In the genomic region with DNA sequence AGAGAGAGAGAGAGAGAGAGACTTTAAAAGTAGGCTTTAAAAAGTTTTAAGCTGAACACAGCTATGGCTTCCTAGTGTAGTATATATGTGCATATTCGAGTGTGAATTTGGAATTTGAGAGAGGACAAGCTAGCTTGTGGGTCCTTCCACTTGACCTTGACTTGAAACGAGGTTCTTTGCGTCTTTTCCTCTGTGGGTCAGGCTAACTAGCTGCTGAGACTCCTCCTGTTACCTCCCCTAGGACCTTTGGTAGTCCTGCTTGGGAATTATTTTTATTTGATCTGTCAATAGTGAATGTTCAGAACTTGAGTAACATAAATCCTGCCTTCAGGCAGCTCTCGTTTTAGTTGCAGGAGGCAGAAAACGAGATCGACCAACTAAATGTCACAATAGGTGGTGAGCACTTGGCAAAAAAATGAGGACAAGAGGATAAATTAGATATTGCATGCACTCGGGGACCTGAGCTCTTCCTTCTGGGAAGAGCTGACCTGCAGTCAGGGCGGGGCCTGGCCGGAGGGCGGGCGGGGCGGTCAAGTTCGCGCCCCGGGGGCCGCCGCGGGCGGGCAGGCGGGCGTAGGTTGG, we compare ENCODE assay signal across 8 mouse cellular contexts. TPM values are rescaled to one million over a fixed set of nuclear protein-coding genes. Genes with fewer than 3 reads are reported as not detected.
DNase-seq lines count a peak whose midpoint lies in the region; ATAC-seq and TF ChIP-seq lines count a peak whose summit lies in the region.

No protein-coding gene starts in this region.

- H3K27me3 ChIP-seq in heart, embryonic 12.5 days (replicated peaks) = no peaks in the 10 kb centered on the region
- H3K27me3 ChIP-seq in forebrain, embryonic 14.5 days (replicated peaks; ENCODE audit: control insufficient read depth, insufficient read depth, low read length) = no peaks in the 10 kb centered on the region
- no peaks in the 10 kb centered on the region for H3K27me3 ChIP-seq in liver, embryonic 16.5 days (ENCODE audit: control insufficient read depth, insufficient read depth, low read depth, low read length)

- H3K36me3 ChIP-seq in heart, embryonic 12.5 days = peaks cover 16% of the 10 kb centered on the region
- H3K36me3 ChIP-seq in ES-E14 (ENCODE audit: control insufficient read depth, insufficient read depth, low read length, poor library complexity, severe bottlenecking) = no peaks in the 10 kb centered on the region
- peaks cover 11% of the 10 kb centered on the region for H3K36me3 ChIP-seq in forebrain, embryonic 14.5 days (ENCODE audit: control insufficient read depth, insufficient read depth, low read length)
- H3K36me3 ChIP-seq in liver, embryonic 16.5 days (ENCODE audit: control insufficient read depth, insufficient read depth) = peaks cover 6% of the 10 kb centered on the region; the same call in 1 of the 2 replicates

- no peak for ATAC-seq in heart, embryonic 12.5 days (ENCODE audit: insufficient number of reproducible peaks, low FRiP score)
- no peak; the same call in 1 of the 2 replicates for ATAC-seq in forebrain, embryonic 14.5 days
- no peak for ATAC-seq in liver, embryonic 16.5 days (ENCODE audit: low read depth)
- no peak for ATAC-seq in monocyte, adult 5-6 weeks (replicated peaks; ENCODE audit: insufficient number of reproducible peaks, low FRiP score, low TSS enrichment, poor library complexity, severe bottlenecking)

- H3K9me3 ChIP-seq in heart, embryonic 12.5 days (replicated peaks) = no peaks in the 10 kb centered on the region
- no peaks in the 10 kb centered on the region for H3K9me3 ChIP-seq in ES-E14 (ENCODE audit: control insufficient read depth, insufficient read depth, low read depth, low read length)
- H3K9me3 ChIP-seq in forebrain, embryonic 14.5 days (replicated peaks; ENCODE audit: control insufficient read depth, low read length) = no peaks in the 10 kb centered on the region
- no peaks in the 10 kb centered on the region for H3K9me3 ChIP-seq in liver, embryonic 16.5 days (replicated peaks; ENCODE audit: control insufficient read depth, low read length)

- H3K9ac ChIP-seq in heart, embryonic 12.5 days = peak overlapping the region; percentile 75
- peak overlapping the region; percentile 83 for H3K9ac ChIP-seq in ES-E14 (ENCODE audit: insufficient read depth, low read depth, low read length, poor library complexity, severe bottlenecking)
- H3K9ac ChIP-seq in forebrain, embryonic 14.5 days (ENCODE audit: low read length) = peak overlapping the region; percentile 77
- H3K9ac ChIP-seq in liver, embryonic 16.5 days (ENCODE audit: low read depth, low read length) = peak overlapping the region; percentile 94

- no peak for DNase-seq in heart, postnatal 25 days (ENCODE audit: low spot score)
- no peak for DNase-seq in ES-E14 (ENCODE audit: low read depth, low spot score)
- DNase-seq in forebrain, embryonic 14.5 days (ENCODE audit: low spot score) = no peak
- no peak for DNase-seq in urinary bladder, postnatal 36 days (ENCODE audit: low spot score in 2 of 2)
- DNase-seq in layer of hippocampus, adult 8-10 months (ENCODE audit: low spot score in 2 of 2) = no peak

- 7% methylated on average over 21 of the region's 21 CpGs for WGBS in heart, embryonic 12.5 days
- WGBS in forebrain, embryonic 14.5 days = 7% methylated on average over 21 of the region's 21 CpGs
- 6% methylated on average over 21 of the region's 21 CpGs for whole genome bisulfite sequencing in liver, embryonic 16.5 days (ENCODE audit: insufficient replicate concordance)

- peak overlapping the region; percentile 94 for H3K27ac ChIP-seq in heart, embryonic 12.5 days (ENCODE audit: poor library complexity, severe bottlenecking)
- no peak overlapping the region for H3K27ac ChIP-seq in ES-E14 (ENCODE audit: insufficient read depth, low read depth, low read length, poor library complexity, severe bottlenecking)
- H3K27ac ChIP-seq in forebrain, embryonic 14.5 days (ENCODE audit: low read depth, low read length) = peak overlapping the region; percentile 48; the same call in 1 of the 2 replicates
- peak overlapping the region; percentile 80 for H3K27ac ChIP-seq in liver, embryonic 16.5 days (ENCODE audit: low read length)

- H3K4me2 ChIP-seq in heart, embryonic 12.5 days = peak overlapping the region; percentile 75
- H3K4me2 ChIP-seq in forebrain, embryonic 14.5 days (ENCODE audit: low read length) = peak overlapping the region; percentile 66
- H3K4me2 ChIP-seq in liver, embryonic 16.5 days (ENCODE audit: low read depth, low read length) = peak overlapping the region; percentile 88

- intact Hi-C loops in heart, postnatal 25 days (cut with DNase I) = no loop called here

- peaks cover 16% of the 10 kb centered on the region for H3K4me1 ChIP-seq in heart, embryonic 12.5 days (replicated peaks)
- no peaks in the 10 kb centered on the region for H3K4me1 ChIP-seq in ES-E14 (ENCODE audit: control insufficient read depth in 2 of 2, insufficient read depth in 2 of 2, low read length in 2 of 2, poor library complexity in 1 of 2)
- H3K4me1 ChIP-seq in forebrain, embryonic 14.5 days (ENCODE audit: control insufficient read depth, insufficient read depth, low read length) = peaks cover 10% of the 10 kb centered on the region
- peaks cover 14% of the 10 kb centered on the region for H3K4me1 ChIP-seq in liver, embryonic 16.5 days (ENCODE audit: control insufficient read depth, low read depth, low read length)

- in situ Hi-C loops in ES-E14 (cut with MboI; ENCODE audit: low sequenced_read_pairs in 2 of 2, unreplicated experiment in 2 of 2) = no loop called here

- H3K4me3 ChIP-seq in heart, embryonic 12.5 days = peak overlapping the region; percentile 96
- H3K4me3 ChIP-seq in ES-E14 (ENCODE audit: insufficient read depth in 1 of 2, low read depth in 1 of 2, low read length in 2 of 2, poor library complexity in 1 of 2, severe bottlenecking in 1 of 2) = peak overlapping the region; percentile 76 to 90; a peak in 3 of 4 replicates
- peak overlapping the region; percentile 94 for H3K4me3 ChIP-seq in forebrain, embryonic 14.5 days (ENCODE audit: low read depth, low read length)
- H3K4me3 ChIP-seq in liver, embryonic 16.5 days (ENCODE audit: low read depth, low read length) = peak overlapping the region; percentile 91

TF ChIP-seq in ES-E14, 5 proteins besides CTCF, POLR2A, EP300 and RAD21:
- no peak for TF ChIP-seq CHD2 (IDR thresholded peaks at IDR 0.05; ENCODE audit: low read depth, low read length)
- TF ChIP-seq ZNF384 (IDR thresholded peaks at IDR 0.05; ENCODE audit: low read depth, low read length) = no peak
- TF ChIP-seq ZC3H11A (IDR thresholded peaks at IDR 0.05; ENCODE audit: borderline replicate concordance, low read depth, low read length) = no peak
- no peak for TF ChIP-seq HCFC1 (IDR thresholded peaks at IDR 0.05; ENCODE audit: borderline replicate concordance, insufficient read depth, low read length)
- TF ChIP-seq MAFK (IDR thresholded peaks at IDR 0.05; ENCODE audit: insufficient read depth, low read depth, low read length) = no peak

RNA-seq across cellular contexts. Expression of a gene that starts 0.4 kb away (rescaled TPM):
- polyA plus RNA-seq in heart, embryonic 12.5 days (2016; fragmentation: Nextera tagmentation; extraction: Ambion mirVana) = 30.3 and 32.1 TPM in 2 replicates
- total RNA-seq in heart, postnatal 25 days (2021) = 10 to 100 TPM; 10.2 to 10.6 TPM
- 5.1 and 5.5 TPM in 2 replicates for total RNA-seq in ES-E14 (2012; rRNA removed)
- polyA plus RNA-seq in forebrain, embryonic 14.5 days (2014; fragmentation: Nextera tagmentation; extraction: Ambion mirVana) = 113 and 127 TPM in 2 replicates
- 16.7 and 17.9 TPM in 2 replicates for polyA plus RNA-seq in liver, embryonic 16.5 days (2015; fragmentation: Nextera tagmentation; extraction: Ambion mirVana)
- total RNA-seq in monocyte, adult 5-6 weeks (2017) = 29.7 to 47.0 TPM (median 31.9 TPM) in 3 replicates
- 10 to 100 TPM; 36.5 to 41.8 (median 39.3) TPM for total RNA-seq in layer of hippocampus, adult 8-10 months (2022)

RNA-seq across cellular contexts. Expression of a gene that starts 31.1 kb away (rescaled TPM):
- polyA plus RNA-seq in heart, embryonic 12.5 days (2016; fragmentation: Nextera tagmentation; extraction: Ambion mirVana) = 15.3 and 17.4 TPM in 2 replicates
- 10 to 100 TPM; 11.1 to 11.9 TPM for total RNA-seq in heart, postnatal 25 days (2021)
- total RNA-seq in ES-E14 (2012; rRNA removed) = 3.0 and 3.5 TPM in 2 replicates
- 34.0 and 36.4 TPM in 2 replicates for polyA plus RNA-seq in forebrain, embryonic 14.5 days (2014; fragmentation: Nextera tagmentation; extraction: Ambion mirVana)
- 0.89 and 0.95 TPM in 2 replicates for polyA plus RNA-seq in liver, embryonic 16.5 days (2015; fragmentation: Nextera tagmentation; extraction: Ambion mirVana)
- total RNA-seq in monocyte, adult 5-6 weeks (2017) = 18.9 to 52.6 TPM (median 22.9 TPM) in 3 replicates
- total RNA-seq in layer of hippocampus, adult 8-10 months (2022) = 10 to 100 TPM; 34.0 to 35.0 (median 34.4) TPM
